Mouse (Mus musculus) thymus, adult 18-20 months (tissue): Measurements from ENCODE around the gene Hnrnph1.
"Not testable (repeated sequence)": the region's sequence is repeated elsewhere in the genome, so short reads cannot be mapped to it uniquely, and the experiment has no call there.

ENCODE experiments used
- DNase-seq, 2 experiments: peaks; one replicate each; pipeline ENCODE4 v3.0.0; 2022; ENCODE audit warnings: mixed read lengths in 2 of 2

The Hnrnph1 gene

DNA sequence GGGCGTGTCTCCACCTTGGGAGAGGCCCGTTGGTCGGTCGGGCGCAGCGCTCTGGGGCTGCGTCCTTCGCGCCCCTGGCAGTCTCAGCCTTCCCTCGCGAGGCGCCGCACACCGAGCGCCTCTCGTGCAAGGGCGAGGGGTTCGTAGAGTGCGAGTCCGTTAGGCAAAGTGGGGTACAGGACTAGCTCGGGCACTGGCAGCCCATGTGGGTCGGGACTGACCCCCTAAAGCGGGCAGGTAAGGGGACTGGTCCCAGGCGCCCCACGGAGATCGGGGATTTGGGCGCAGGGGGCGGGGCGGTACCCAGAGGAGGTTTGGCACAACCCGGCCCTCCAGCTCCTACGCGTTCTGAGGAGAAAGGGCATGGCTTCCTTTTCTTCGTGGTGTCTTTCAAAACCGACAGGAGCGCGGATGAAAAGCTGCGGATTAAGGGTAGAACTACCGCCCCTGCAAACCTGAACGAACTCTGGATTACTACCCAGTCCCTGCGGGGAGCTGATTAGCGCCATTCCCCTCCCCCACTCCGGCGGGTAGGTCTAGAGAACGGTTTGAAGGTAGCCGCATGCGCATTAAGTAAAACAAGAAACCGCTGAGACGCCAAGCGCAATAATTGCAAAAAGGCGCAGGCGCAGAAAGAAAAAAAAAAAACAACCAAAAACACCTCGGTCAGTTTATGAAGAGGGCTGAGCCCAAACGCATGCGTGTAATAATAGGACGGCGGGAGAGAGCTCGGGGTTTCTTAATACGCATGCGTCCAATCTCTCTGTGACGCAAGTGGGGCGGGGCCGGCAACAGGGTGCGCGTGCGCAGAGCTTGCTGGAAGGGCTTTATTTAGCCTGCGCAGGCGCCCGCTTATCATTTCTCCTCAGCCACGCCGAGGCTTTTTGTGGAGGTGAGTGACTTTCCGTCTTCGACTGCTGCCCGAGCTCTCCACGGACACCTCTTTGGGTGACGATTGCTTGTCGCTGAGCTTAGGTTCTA lies at the start of gene Hnrnph1:
Gene Hnrnph1, plus strand, starts transcription at position 80 of the 981 bp plus-strand sequence.
- peak; percentile 97 to 98 for DNase-seq

GRCm38 (mm10) chr11:50328075-50328625 lies 48.6 kb upstream of the Hnrnph1 start:
- DNase-seq: no peak

- DNase-seq: no peak
Measured at GRCm38 (mm10) chr11:50329378-50329777, 47.4 kb upstream of the Hnrnph1 start.

DNA sequence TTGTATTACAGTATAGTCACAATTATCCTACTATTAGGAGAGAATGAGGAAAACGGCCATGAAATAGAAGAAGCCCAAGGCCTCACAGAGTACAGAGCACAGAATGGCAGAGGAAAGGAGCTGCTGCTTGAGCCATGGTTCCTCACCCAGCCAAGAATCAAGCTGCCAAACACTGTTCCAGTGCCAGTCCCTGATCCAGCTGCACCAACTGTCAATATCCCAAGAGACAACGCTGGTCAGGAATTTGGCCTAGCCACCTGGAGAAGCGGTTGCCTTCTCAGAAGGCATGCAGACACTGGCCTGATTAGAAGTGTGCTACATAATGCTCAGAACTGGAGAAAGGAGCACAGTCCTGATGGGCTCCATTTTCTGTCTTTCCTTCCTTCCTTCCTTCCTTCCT lies 43.6 kb upstream of the Hnrnph1 start:
- no peak for DNase-seq

DNA sequence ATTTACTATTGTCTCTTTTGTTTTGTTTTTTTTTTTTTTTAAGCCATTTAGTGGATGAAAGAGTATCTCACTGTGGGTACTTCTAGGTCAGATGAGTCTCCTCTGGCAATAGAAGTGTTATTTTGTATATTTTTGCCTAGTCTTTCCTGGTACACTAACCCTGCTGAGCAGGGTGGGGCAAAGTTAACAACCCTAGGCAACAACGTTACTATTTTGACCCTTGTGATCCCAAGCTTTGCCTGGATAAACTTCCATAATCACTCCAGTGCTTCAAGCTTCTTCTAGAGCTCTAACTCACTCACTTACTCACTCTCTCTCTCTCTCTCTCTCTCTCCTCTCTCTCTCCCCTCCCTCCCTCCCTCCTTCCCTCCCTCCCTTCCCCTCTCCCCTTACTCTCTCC lies 40.7 kb upstream of the Hnrnph1 start:
- DNase-seq: no peak

DNA sequence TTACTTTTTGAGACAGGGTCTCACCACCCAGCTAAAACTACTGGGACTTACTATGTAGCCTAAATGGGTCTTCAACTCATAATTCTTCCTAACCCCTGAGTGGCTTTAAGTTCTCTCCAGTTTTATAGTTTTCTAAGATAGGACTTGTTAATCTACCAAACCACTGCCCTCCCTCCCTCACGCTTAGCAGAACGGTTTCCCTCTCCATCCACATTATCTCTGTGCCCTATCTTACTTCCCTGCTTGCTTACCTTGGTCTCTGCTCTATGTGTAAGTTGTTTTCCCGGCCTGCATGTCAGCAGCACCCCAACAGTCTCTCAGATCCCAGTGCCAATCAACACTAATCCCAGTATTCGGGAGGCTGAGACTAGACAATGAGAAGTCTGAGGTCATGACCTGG lies 39.9 kb upstream of the Hnrnph1 start:
- DNase-seq: no peak

GRCm38 (mm10) chr11:50345486-50345885 lies 31.3 kb upstream of the Hnrnph1 start:
- no peak for DNase-seq

- DNase-seq: no peak
Measured at GRCm38 (mm10) chr11:50346256-50347032, 30.3 kb upstream of the Hnrnph1 start.

DNA sequence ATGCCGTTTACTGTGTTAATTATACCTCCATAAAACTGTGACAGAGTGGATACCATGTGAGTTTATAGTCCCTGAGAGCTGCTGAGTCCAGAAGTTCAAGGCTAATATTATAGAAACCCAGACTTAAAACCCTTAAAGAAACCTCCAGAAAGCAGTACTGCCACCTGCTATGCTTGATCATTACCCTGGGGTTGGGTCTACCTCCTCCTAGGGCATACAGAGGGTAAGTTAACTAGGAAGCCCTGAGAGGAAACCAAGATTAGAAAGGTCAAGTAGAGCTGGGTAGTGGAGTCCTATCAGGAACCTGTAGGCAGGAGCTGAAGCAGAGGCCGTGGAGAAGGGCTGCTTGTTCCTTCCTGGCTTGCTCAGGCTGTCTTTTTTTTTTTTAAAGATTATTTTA lies 24.6 kb upstream of the Hnrnph1 start:
- DNase-seq: no peak

DNA sequence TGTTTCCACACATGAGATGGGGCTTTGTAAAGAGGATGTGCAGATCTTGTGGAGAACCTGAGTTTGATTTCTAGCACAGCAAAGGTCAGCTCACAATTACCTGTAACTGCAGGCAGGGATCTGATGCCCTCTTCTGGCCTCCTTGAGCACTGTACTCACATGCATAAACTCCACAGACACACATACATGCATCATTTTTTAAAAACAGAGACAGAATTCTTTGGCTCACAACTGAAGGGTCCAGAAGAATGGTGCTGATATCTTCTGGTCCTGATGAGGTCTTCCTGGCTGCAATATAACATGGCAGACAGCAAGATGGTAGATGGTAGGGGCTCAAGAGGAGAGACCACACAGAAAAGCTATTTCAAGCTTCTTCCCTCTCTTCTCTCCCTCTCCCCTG lies 22.6 kb upstream of the Hnrnph1 start, which contains the start of gene Cby3:
Gene Cby3, plus strand, starts transcription at position 301 of the 400 bp plus-strand sequence.
- DNase-seq: no peak

DNA sequence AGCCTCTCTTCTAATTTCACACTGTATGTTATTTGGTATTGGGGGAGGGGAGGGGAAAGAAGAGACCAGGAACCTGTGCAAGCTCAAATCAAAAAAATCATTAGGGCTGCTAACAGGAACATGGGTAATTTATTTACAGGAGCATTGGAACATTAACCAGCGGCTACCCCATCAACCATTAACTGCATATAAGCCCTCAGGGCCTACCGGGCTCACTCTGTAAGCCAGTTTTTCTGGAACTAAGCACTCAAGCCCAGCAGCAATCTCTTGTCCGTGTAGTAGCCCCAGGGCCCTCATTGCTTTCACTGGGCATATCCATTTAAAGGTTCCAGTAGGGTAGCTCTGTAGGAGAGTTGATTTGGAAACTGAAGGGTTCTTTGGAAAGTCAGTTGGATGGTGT lies 21.9 kb upstream of the Hnrnph1 start:
- DNase-seq: no peak

- no peak for DNase-seq
Measured at GRCm38 (mm10) chr11:50355395-50355794, 21.4 kb upstream of the Hnrnph1 start.

DNA sequence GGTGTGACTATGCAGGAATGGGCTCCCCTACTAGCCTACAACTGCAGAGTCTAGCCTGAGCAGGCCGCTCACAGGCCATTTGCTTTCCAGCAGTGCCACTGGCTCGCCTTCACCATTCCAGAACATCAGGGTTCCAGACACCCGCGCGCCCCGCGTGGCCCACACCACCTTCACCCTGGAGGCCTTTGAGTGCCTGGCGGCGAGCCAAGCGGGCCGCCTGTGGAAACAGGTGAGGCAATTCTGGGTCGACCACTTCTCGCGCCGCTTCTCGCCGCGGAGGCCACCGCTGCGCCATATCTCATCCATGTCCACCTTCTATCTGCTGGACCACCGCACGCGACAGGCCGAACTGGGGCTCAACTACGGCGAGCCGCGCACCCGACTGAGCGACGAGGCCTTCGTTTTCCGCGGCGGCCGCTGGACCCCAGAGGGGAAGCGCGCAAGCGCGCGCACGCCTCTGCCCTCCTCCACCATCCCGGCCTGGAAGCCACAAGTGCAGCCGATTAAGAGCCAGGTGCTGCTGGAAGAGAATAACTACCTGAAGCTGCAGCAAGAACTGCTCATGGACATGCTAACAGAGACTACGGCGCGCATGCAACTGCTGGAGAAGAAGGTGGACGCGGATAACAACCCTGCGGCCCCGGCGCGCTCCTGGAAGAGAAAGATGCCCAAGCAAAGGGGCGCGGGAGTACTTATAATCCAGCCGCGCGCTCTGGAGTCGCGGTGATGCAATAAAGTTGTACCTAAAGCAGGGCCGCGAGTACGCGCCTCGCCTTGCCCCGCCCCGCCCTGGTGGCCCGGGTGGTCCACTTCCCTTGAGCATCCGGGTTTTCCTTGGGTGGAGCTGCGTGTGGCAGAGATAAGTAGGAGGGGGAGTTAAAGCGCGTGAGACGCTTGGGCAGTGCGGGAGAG lies 17.6 kb upstream of the Hnrnph1 start:
- peak in 1 of 2 experiments; percentile 17 for DNase-seq

DNA sequence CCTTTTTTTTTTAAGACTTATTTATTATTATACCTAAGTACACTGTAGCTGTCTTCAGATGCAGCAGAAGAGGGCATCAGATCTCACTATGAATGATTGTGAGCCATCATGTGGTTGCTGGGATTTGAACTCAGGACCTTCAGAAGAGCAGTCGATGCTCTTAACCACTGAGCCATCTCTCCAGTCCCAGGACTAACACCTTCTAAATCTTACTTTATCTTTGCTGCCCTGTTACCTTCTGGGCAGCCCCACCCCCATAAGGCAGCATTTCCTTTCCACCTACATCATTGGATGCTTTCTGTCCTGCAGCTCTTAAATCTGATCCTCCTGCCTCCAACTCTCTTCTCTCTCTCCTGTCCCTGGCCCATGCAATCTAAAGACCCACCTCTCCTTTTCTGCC lies 15.5 kb upstream of the Hnrnph1 start:
- DNase-seq: not testable (repeated sequence)

DNA sequence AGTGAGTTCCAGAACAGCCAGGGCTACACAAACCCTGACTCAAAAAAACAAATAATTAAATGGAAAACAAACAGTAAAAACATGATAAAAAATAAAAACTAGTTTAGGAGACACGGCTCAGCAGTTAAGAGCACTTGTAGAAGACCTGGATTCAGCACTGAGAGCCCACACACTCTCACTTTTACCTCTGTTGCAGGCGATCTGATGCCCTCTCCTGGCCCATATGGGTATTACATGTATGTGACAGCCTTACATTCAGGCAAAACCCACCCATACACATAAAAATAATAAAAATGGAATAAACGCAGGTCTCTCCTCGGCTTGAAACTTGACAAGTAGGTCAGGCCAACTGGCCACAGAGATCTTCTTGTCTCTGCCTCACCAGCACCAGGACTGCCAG lies 12.2 kb upstream of the Hnrnph1 start:
- DNase-seq: peak in 1 of 2 experiments; percentile 44

DNA sequence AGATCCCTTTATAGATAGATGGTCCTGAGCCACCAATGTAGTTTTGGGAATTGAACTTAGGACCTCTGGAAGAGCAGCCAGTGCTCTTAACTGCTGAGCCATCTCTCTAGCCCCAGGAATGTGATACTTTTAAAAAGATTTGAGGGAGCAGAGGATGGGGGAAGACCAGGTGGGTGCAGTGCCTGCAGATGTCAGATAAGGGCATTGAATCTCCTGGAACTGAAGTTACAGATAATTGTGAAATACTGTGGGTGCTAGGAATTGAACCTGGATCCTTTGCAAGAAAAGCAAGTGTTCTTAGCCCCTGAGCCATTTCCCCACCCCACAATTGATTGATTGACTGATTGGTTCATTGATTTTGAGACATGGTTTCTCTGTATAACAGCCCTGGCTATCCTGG lies 11.5 kb upstream of the Hnrnph1 start:
- DNase-seq: no peak

GRCm38 (mm10) chr11:50367531-50367930 lies 9.3 kb upstream of the Hnrnph1 start:
- DNase-seq: no peak

DNA sequence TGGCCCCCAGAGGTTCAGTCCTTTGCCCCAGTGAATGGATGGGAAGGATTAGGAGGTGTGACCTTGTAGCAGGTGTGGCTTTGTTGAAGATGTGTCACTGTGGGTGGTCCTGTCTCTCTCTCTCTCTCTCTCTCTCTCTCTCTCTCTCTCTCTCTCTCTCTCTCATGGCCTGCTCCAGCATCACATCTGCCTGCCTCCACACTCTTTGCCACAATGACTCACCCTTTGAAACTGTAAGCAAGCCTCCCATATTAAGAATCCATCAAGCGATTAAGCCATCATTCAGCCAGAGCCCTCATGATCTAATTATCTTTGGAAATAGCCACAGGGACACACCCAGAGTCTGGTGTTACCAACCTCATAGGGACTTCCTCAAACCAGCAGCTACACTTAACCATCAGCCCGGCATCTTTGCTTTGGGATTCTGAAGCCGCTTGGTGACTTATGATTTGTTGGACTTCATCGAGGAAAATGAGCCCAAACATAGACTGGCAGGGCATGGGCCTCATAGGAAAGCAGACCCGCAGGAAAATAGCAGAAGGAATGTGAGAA lies 7.4 kb upstream of the Hnrnph1 start:
- no peak for DNase-seq

GRCm38 (mm10) chr11:50370969-50371368 lies 5.8 kb upstream of the Hnrnph1 start:
- DNase-seq: no peak

DNA sequence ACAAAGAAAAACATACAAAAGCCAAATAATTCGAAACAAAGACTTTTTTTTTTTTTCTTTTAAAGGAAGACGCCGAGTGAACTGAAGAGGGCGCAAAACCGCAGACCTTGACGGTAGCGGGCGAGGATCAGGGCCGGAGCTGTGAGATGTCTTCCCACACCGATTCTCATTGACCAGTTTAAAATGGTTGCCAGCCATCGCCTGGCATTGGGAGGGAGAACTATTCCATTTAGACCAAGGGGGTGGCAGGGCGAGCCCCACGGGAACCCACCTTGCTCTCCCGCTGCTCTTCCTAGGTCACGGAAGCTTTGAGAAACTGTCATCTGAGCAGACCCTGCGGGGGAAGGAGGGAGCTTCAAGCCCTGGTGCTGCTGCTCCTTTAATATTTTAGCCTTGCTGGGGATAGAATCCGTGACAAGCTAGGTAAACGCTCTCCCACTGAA lies 5.4 kb upstream of the Hnrnph1 start:
- peak in 1 of 2 experiments; percentile 33 for DNase-seq

DNA sequence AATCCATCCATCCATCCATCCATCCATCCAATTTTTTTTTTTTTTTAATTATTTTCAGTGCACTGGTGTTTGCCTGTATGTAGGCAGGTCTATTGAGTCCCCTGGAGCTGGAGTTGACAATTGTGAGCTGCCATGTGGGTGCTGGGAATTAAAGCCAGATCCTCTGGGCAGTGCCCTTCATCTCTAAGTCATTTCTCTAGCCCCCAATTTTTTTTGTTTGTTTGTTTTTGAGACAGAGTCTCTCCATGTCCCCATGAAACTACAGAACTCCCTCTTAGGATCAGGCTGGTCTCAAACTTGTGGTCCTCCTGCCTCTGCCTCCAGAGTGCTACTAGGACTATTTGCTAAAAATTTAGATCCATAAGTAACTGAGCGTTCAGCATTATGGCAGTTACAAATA lies 4.9 kb upstream of the Hnrnph1 start:
- no peak for DNase-seq

DNA sequence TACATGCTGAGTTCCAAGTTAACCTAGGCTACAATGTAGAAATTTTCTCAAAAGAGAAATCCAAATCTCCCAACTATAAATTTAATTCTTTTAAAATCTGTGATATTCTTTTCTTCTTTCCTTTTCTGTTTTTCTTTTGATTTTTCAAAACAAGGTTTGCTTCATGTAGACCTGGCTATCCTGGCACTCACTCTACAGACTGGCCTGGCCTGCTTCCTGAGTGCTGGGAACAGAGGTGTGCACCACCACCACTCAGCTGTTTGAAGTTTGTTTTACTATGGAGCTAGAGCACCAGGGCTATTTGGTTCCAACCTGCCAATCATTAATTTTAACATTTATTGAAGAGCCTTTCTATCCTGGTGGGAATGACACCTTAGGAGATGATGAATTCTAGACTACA lies 3.7 kb upstream of the Hnrnph1 start:
- DNase-seq: no peak
